Mouse (Mus musculus) spleen, adult 12 weeks (tissue): ENCODE data around the gene Dnajc17.

Experiments used
- DNase-seq: peaks from one replicate; pipeline ENCODE4 v3.0.0; 2022; ENCODE audit warnings: low spot score

Dnajc17 gene

GRCm38 (mm10) chr2:119163135-119163534, 45.5 kb downstream of the Dnajc17 start:
- DNase-seq = no peak

GRCm38 (mm10) chr2:119161247-119161646, 47.3 kb downstream of the Dnajc17 start:
- no peak for DNase-seq

- no peak for DNase-seq
These were observed 50.8 kb downstream of the Dnajc17 start for GRCm38 (mm10) chr2:119157836-119158235.

GRCm38 (mm10) chr2:119156681-119157572, 51.7 kb downstream of the Dnajc17 start, which contains the start of gene Rmdn3:
Gene Rmdn3, minus strand, starts transcription at chr2:119157034.
- DNase-seq = peak; percentile 93

- peak; percentile 27 for DNase-seq
These were observed 52.4 kb downstream of the Dnajc17 start for GRCm38 (mm10) chr2:119156081-119156680.

GRCm38 (mm10) chr2:119155388-119155787, 53.2 kb downstream of the Dnajc17 start:
- peak; percentile 69 for DNase-seq

- no peak for DNase-seq
These were observed 53.9 kb downstream of the Dnajc17 start for GRCm38 (mm10) chr2:119154683-119155082.

GRCm38 (mm10) chr2:119152255-119152654, 56.3 kb downstream of the Dnajc17 start:
- no peak for DNase-seq

- no peak for DNase-seq
These were observed 60.8 kb downstream of the Dnajc17 start for GRCm38 (mm10) chr2:119147775-119148174.

GRCm38 (mm10) chr2:119147160-119147678, 61.4 kb downstream of the Dnajc17 start:
- no peak for DNase-seq

GRCm38 (mm10) chr2:119146435-119146834, 62.2 kb downstream of the Dnajc17 start:
- no peak for DNase-seq

- DNase-seq = no peak
These were observed 63.4 kb downstream of the Dnajc17 start for GRCm38 (mm10) chr2:119145199-119145598.

GRCm38 (mm10) chr2:119136346-119136898, 72.2 kb downstream of the Dnajc17 start:
- DNase-seq = peak; percentile 16
